Mouse (Mus musculus) thymus, postnatal 14 days (tissue): Measurements from ENCODE around the gene Cpne9.

Experiments
- DNase-seq: peaks from one replicate; pipeline ENCODE4 v3.0.0; 2021

Gene Cpne9

GRCm38 (mm10) chr6:113282101-113282802 is at the start of gene Cpne9:
Cpne9 (plus strand) TSS chr6:113282307.
- DNase-seq = peak; percentile 31

GRCm38 (mm10) chr6:113235141-113235540 is 47.0 kb upstream of the Cpne9 start:
- DNase-seq = no peak

- peak; percentile 100 for DNase-seq
Measured at GRCm38 (mm10) chr6:113237542-113238270, 44.4 kb upstream of the Cpne9 start, which contains the start of gene Mtmr14. Mtmr14 (plus strand) TSS chr6:113237843.

GRCm38 (mm10) chr6:113238442-113238841 is 43.7 kb upstream of the Cpne9 start:
- DNase-seq = peak; percentile 15

GRCm38 (mm10) chr6:113242753-113243152 is 39.4 kb upstream of the Cpne9 start:
- DNase-seq = no peak

GRCm38 (mm10) chr6:113245585-113245984 is 36.5 kb upstream of the Cpne9 start:
- no peak for DNase-seq

GRCm38 (mm10) chr6:113250786-113251185 is 31.3 kb upstream of the Cpne9 start:
- DNase-seq = no peak

- no peak for DNase-seq
Measured at GRCm38 (mm10) chr6:113251921-113252320, 30.2 kb upstream of the Cpne9 start.

- DNase-seq = no peak
Measured at GRCm38 (mm10) chr6:113254899-113255298, 27.2 kb upstream of the Cpne9 start.

GRCm38 (mm10) chr6:113261174-113261858 is 20.8 kb upstream of the Cpne9 start:
- peak; percentile 23 for DNase-seq

- DNase-seq = no peak
Measured at GRCm38 (mm10) chr6:113263531-113263930, 18.6 kb upstream of the Cpne9 start.

GRCm38 (mm10) chr6:113264429-113264828 is 17.7 kb upstream of the Cpne9 start:
- DNase-seq = peak; percentile 44

GRCm38 (mm10) chr6:113266996-113267655 is 15.0 kb upstream of the Cpne9 start:
- no peak for DNase-seq

- no peak for DNase-seq
Measured at GRCm38 (mm10) chr6:113267988-113268387, 14.1 kb upstream of the Cpne9 start.

GRCm38 (mm10) chr6:113272365-113272764 is 9.7 kb upstream of the Cpne9 start:
- no peak for DNase-seq

- no peak for DNase-seq
Measured at GRCm38 (mm10) chr6:113276846-113277245, 5.3 kb upstream of the Cpne9 start.

GRCm38 (mm10) chr6:113281676-113282075 is 431 bp upstream of the Cpne9 start:
- no peak for DNase-seq

- no peak for DNase-seq
Measured at GRCm38 (mm10) chr6:113282969-113283368, 862 bp downstream of the Cpne9 start.

- DNase-seq = no peak
Measured at GRCm38 (mm10) chr6:113283500-113283899, 1.4 kb downstream of the Cpne9 start.

- DNase-seq = no peak
Measured at GRCm38 (mm10) chr6:113284931-113285330, 2.8 kb downstream of the Cpne9 start.

- no peak for DNase-seq
Measured at GRCm38 (mm10) chr6:113286316-113286715, 4.2 kb downstream of the Cpne9 start.

- DNase-seq = no peak
Measured at GRCm38 (mm10) chr6:113287236-113287635, 5.1 kb downstream of the Cpne9 start.

GRCm38 (mm10) chr6:113289346-113289745 is 7.2 kb downstream of the Cpne9 start:
- no peak for DNase-seq
